Mouse (Mus musculus) megakaryocyte, embryonic 14.5 days (primary cell): ENCODE data around the gene Mrpl43.

Experiments
- FLI1 ChIP-seq: IDR thresholded peaks from 2 replicates; pipeline ENCODE4 v1.6.1; 2012; ENCODE audit warnings: low read length, inconsistent platforms, mixed read lengths
- GATA1 ChIP-seq: IDR thresholded peaks from 3 replicates; pipeline ENCODE4 v1.6.1; 2012; ENCODE audit warnings: mixed read lengths, low read length, inconsistent platforms, borderline replicate concordance

GRCm38 (mm10) chr19:44989567-44990495 is 16.4 kb downstream of the Mrpl43 start:
- no peak for TF ChIP-seq FLI1
- TF ChIP-seq GATA1, result no peak
